Mouse (Mus musculus) left cerebral cortex, adult 6 months (tissue): ENCODE measurements around the gene Fam227a. TPM values are rescaled to one million over a fixed set of nuclear protein-coding genes. Genes with fewer than 3 reads are reported as not detected.

Experiments used
- long read RNA-seq, 2 experiments: library from polyadenylated mRNA; unstranded; transcript quantifications; one replicate each; pipeline ENCODE4 v2.0.0; 2019 to 2020
- polyA plus RNA-seq: library from polyadenylated mRNA; unstranded; fragments of <200 nt; fragmentation: Nextera tagmentation; gene quantifications from 2 replicates; pipeline ENCODE4 v1.2.3, GENCODE M21; 2021

Fam227a gene
- 0.44 and 0.55 TPM in 2 replicates for polyA plus RNA-seq
- long read RNA-seq, experiment 1, partial matches to known transcripts, result 1 of 2 reads
- long read RNA-seq, experiment 1, other reads (novel, unspliced or antisense), result 1 of 2 reads
- long read RNA-seq, experiment 2, partial matches to known transcripts, result 1 of 2 reads
- long read RNA-seq, experiment 2, other reads (novel, unspliced or antisense), result 1 of 2 reads

DNA sequence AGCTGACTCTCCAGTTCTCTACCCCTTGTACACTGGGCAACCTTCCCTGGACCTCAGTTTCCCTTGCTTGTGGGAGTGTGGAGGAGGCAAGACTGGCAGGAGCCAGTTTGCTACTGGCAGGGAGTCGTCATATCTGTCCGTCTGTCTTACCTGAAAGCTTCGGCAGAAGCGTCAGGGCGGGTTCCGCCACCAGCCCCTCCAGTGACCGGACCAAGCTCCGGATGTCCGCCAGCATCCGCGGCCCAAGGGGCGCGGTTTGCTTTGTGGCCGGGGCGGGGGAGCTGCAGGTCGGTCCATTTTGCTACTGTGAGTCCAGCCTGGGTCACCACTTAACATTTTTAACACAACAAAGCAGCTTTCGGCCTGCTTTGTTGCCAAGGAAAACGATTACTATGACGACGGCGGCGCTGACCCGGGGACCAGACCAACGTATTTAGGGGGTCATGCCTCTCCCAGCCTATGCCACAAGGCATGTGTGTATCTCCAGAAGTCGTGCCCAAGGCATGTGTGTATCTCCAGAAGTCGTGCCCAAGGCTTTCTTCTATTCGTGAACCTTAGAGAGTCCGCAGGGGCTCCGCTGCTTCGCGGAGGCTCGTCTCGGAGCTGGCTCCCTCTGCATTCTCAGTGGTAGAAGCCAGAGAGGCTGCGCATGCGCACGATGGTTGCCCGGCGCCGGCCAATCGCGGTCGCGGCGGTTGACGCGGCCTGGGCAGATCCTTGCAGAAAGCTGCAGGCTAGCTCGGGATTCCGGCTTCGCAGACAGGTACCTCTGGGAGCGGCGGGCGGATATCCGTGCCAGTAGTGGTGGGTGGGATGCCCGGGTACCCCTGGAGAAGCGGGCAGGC, at the start of gene Fam227a, which contains the start of gene Cby1:
Gene Fam227a, minus strand, starts transcription at position 426 of the 845 bp plus-strand sequence.
Gene Cby1, plus strand, starts transcription at position 669 of the 845 bp plus-strand sequence.

DNA sequence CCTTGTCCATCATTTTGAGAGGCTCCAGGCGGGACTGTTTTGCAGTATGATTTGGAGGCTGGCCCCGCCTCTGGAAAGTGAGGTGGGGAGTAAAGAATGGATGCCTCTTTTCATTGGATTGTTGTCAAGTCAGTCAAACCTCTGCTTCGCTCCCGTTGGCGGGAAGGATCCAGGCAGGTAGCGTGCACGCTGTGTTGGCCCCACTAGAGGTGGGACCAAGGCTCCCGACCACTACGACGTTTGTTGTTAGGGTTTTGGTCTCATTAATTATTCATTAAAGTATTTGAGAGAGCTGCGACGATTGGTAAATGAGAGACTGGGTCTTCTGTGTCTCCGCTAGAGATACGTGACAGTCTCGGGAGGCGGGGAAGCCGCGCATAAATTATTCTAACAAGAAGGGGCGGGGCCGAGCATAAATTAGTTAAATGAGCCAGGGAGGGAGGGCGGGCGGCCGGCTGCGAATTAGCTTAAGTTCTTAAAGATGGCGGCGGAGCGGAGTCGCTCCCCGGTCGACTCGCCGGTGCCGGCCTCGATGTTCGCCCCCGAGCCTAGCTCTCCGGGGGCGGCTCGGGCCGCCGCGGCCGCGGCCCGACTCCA, 31.8 kb upstream of the Fam227a start, which contains the start of gene Gtpbp1:
Gene Gtpbp1, plus strand, starts transcription at position 420 of the 597 bp plus-strand sequence.

DNA sequence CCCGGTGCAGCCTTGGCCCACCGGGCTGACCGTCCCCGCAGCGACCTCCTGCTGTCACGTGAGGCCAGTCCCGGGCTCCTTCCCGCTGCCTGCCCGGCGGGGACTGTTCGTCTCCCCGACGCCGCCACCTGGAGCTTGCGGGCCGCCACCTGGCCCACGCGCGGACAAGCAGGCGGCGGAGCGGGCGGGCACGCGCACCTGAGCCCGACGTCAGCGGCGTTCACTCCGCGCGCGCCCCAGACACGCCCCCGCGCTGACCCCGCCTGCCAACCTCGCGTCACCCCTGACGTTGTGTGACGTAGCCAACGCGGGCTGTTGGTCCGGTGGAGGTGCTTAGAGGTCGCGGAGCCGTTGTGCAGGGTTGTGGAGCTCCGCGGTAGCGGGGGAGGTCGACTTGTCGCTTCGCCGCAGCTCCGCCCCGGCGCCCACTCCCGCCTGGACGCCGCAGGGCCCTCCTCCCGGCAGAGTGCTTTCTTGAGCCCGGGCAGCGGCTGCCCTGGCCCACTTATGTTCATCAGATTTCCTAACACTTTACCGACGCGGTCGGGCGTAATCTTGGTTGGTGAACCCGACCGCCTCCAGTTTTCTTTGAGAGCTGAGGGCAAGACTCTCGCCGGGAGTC, 29.0 kb upstream of the Fam227a start, which contains the start of gene Josd1:
Gene Josd1, minus strand, starts transcription at position 274 of the 622 bp plus-strand sequence.

DNA sequence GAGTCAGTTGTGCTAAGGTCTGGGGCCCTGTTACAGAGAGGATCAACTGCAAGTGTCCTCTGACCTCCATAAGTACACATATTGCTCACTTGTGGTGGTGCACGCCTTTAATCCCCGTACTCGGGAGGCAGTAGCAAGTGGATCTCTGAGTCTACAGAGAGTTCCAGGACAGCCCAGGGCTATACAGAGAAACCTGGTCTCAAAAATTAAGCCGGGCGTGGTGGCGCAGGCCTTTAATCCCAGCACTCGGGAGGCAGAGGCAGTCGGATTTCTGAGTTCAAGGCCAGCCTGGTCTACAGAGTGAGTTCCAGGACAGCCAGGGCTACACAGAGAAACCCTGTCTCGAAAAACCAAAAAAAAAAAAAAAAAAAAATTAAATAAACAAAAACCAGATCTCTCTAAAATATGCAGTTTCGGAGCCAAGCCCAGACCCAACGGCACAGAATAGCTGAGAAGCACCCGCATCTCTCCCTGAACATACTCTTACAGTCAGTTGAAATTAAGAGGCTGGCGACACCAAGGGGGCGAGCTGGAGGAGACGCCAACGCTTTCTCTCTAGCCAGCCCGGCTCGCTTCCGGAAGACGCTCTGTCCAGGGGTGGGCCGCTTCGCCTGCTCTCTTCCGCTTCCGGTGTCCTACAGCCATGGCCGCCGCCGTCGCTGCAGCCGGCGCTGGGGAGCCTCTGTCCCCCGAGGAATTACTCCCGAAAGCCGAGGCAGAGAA, 11.7 kb upstream of the Fam227a start, which contains the start of gene Tomm22:
Gene Tomm22, plus strand, starts transcription at position 613 of the 723 bp plus-strand sequence.

DNA sequence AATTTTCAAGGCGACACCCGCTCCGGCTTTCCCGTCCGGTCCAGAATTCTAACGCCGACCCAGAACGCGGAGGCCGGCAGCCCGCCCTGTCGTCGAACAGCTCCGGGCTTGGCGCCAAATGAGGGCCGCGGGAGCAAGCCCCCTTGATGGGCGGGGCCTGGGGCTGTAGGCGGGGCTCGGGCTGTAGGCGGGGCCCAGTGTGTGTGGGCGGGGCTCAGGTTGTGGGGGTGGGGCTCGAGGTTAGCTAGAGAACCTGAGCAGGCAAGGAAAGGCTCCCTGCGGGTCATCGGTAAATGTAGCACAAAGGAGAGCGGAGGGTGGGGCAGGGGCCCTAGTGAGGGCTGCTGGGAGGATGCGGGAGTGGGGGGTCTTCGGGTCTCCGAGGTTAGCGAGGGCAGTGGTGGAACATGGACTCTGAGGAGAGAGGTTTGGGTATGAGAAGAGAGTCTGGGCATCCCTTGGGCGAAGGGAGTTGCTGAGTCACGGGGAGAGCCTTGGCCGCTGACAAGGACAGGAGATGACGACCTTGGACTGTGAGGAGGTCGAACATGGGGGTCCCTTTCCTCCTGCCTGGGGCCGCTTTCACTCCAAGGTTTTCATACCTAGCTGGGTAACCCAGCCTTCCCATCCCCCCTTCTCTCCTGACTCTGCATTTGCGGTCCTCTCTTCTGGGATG, 53.6 kb downstream of the Fam227a start, which contains the start of gene Dmc1:
Gene Dmc1, minus strand, starts transcription at position 120 of the 676 bp plus-strand sequence.

Other genes with a start within 250 kb of the Fam227a start
- gene Csnk1e, start 203.4 kb downstream of the Fam227a start, polyA plus RNA-seq, result 31.5 and 64.5 TPM in 2 replicates
- gene Kcnj4, start 153.7 kb downstream of the Fam227a start, polyA plus RNA-seq, result 6.1 and 10.7 TPM in 2 replicates
- gene Kdelr3, start 142.5 kb downstream of the Fam227a start, polyA plus RNA-seq, result 1.2 and 1.5 TPM in 2 replicates
- gene Ddx17, start 112.2 kb downstream of the Fam227a start, polyA plus RNA-seq, result 10.6 and 17.0 TPM in 2 replicates
- 0.06 TPM in 1 of 2 replicates, not detected in the other for gene Dmc1, start 53.8 kb downstream of the Fam227a start, polyA plus RNA-seq
- gene Cby1, start 243 bp upstream of the Fam227a start, polyA plus RNA-seq, result 75.7 and 77.3 TPM in 2 replicates
- gene Tomm22, start 11.9 kb upstream of the Fam227a start, polyA plus RNA-seq, result 175 and 186 TPM in 2 replicates
- 6.9 and 13.9 TPM in 2 replicates for gene Josd1, start 29.0 kb upstream of the Fam227a start, polyA plus RNA-seq
- 10.1 and 14.0 TPM in 2 replicates for gene Gtpbp1, start 31.9 kb upstream of the Fam227a start, polyA plus RNA-seq
- gene Sun2, start 83.6 kb upstream of the Fam227a start, polyA plus RNA-seq, result 9.8 and 17.3 TPM in 2 replicates
- 102 and 105 TPM in 2 replicates for gene Dnal4, start 118.9 kb upstream of the Fam227a start, polyA plus RNA-seq
- 49.2 and 208 TPM in 2 replicates for gene Nptxr, start 145.8 kb upstream of the Fam227a start, polyA plus RNA-seq
- gene Npcd, start 175.3 kb upstream of the Fam227a start, polyA plus RNA-seq, result 1.3 and 23.2 TPM in 2 replicates
- gene Cbx6, start 175.7 kb upstream of the Fam227a start, polyA plus RNA-seq, result 45.3 and 76.5 TPM in 2 replicates
- gene Apobec3, start 232.7 kb upstream of the Fam227a start, polyA plus RNA-seq, result 1.9 and 3.0 TPM in 2 replicates